Mouse (Mus musculus): ENCODE measurements around the gene Trp53tg5. TPM values are rescaled to one million over a fixed set of nuclear protein-coding genes. Genes with fewer than 3 reads are reported as not detected.

The Trp53tg5 gene
- total and polyA plus RNA-seq, 2 experiments from 2014 or later: not detected

GRCm38 (mm10) chr2:164458535-164458934 lies 15.0 kb downstream of the Trp53tg5 start:
- no peak overlapping the region for H3K27ac ChIP-seq
- H3K27me3 ChIP-seq (ENCODE audit: insufficient read depth, low read length): no peaks in the 10 kb centered on the region
- no peak overlapping the region for H3K9ac ChIP-seq (replicated peaks; ENCODE audit: low read length)
- DNase-seq (ENCODE audit: low spot score) (no peak), ATAC-seq (no peak)
- no peak overlapping the region for H3K4me3 ChIP-seq (ENCODE audit: low read length)
- WGBS: 86% methylated on average over 8 of the region's 8 CpGs
- peaks cover 5% of the 10 kb centered on the region; the same call in 1 of the 2 replicates for H3K4me1 ChIP-seq (ENCODE audit: insufficient read depth, low read length)
- H3K9me3 ChIP-seq (ENCODE audit: low read length): no peaks in the 10 kb centered on the region
- 0 out of 2 replicates have a peak, but pooled peaks cover 6% of the 10 kb centered on the region for H3K36me3 ChIP-seq (ENCODE audit: insufficient read depth, low read length)
- TF ChIP-seq CTCF (IDR thresholded peaks at IDR 0.05; ENCODE audit: low read depth): no peak
- no peak overlapping the region for H3K4me2 ChIP-seq (ENCODE audit: low read depth, low read length)

- H3K4me2 ChIP-seq (ENCODE audit: low read depth, low read length): no peak overlapping the region
- ATAC-seq (no peak), DNase-seq (ENCODE audit: low spot score) (no peak)
- WGBS: 58% methylated on average over 7 of the region's 7 CpGs
- H3K9ac ChIP-seq (replicated peaks; ENCODE audit: low read length): no peak overlapping the region
- peaks cover 5% of the 10 kb centered on the region; the same call in 1 of the 2 replicates for H3K4me1 ChIP-seq (ENCODE audit: insufficient read depth, low read length)
- no peak for TF ChIP-seq CTCF (IDR thresholded peaks at IDR 0.05; ENCODE audit: low read depth)
- no peaks in the 10 kb centered on the region for H3K9me3 ChIP-seq (ENCODE audit: low read length)
- no peak overlapping the region for H3K27ac ChIP-seq
- H3K27me3 ChIP-seq (ENCODE audit: insufficient read depth, low read length): no peaks in the 10 kb centered on the region
- H3K36me3 ChIP-seq (ENCODE audit: insufficient read depth, low read length): 0 out of 2 replicates have a peak, but pooled peaks cover under 1% of the 10 kb centered on the region
- H3K4me3 ChIP-seq (ENCODE audit: low read length): no peak overlapping the region
These were observed 15.6 kb downstream of the Trp53tg5 start for GRCm38 (mm10) chr2:164457942-164458341.

GRCm38 (mm10) chr2:164456864-164457300 lies 16.6 kb downstream of the Trp53tg5 start, which contains the start of gene Sys1:
Gene Sys1, plus strand, starts transcription at chr2:164456964.
- peak within 1 kb of the TSS; percentile 29; the same call in 1 of the 2 replicates for H3K9ac ChIP-seq (replicated peaks; ENCODE audit: low read length)
- ATAC-seq: no peak
- DNase-seq (ENCODE audit: low spot score): no peak
- no peaks in the 10 kb centered on the region for H3K36me3 ChIP-seq (ENCODE audit: insufficient read depth, low read length)
- H3K27ac ChIP-seq: no peak within 1 kb of the TSS
- peak; percentile 46 for TF ChIP-seq CTCF (IDR thresholded peaks at IDR 0.05; ENCODE audit: low read depth)
- H3K9me3 ChIP-seq (ENCODE audit: low read length): no peaks in the 10 kb centered on the region
- peak within 1 kb of the TSS; percentile 41 for H3K4me2 ChIP-seq (ENCODE audit: low read depth, low read length)
- H3K4me3 ChIP-seq (ENCODE audit: low read length): peak within 1 kb of the TSS; percentile 9; the same call in 1 of the 2 replicates
- 4% methylated on average over 7 of the region's 7 CpGs for WGBS
- no peaks in the 10 kb centered on the region for H3K27me3 ChIP-seq (ENCODE audit: insufficient read depth, low read length)
- peaks cover 2% of the 10 kb centered on the region; the same call in 1 of the 2 replicates for H3K4me1 ChIP-seq (ENCODE audit: insufficient read depth, low read length)

GRCm38 (mm10) chr2:164456413-164456812 lies 17.1 kb downstream of the Trp53tg5 start:
- H3K9ac ChIP-seq (replicated peaks; ENCODE audit: low read length): no peak overlapping the region
- no peak for DNase-seq (ENCODE audit: low spot score)
- peak overlapping the region; percentile 41; the same call in 1 of the 2 replicates for H3K4me2 ChIP-seq (ENCODE audit: low read depth, low read length)
- 56% methylated on average over 1 of the region's 1 CpGs for WGBS
- H3K27ac ChIP-seq: no peak overlapping the region
- TF ChIP-seq CTCF (IDR thresholded peaks at IDR 0.05; ENCODE audit: low read depth): no peak
- no peak overlapping the region for H3K4me3 ChIP-seq (ENCODE audit: low read length)
- no peaks in the 10 kb centered on the region for H3K36me3 ChIP-seq (ENCODE audit: insufficient read depth, low read length)
- H3K9me3 ChIP-seq (ENCODE audit: low read length): no peaks in the 10 kb centered on the region
- H3K4me1 ChIP-seq (ENCODE audit: insufficient read depth, low read length): no peaks in the 10 kb centered on the region; the same call in 1 of the 2 replicates
- no peaks in the 10 kb centered on the region for H3K27me3 ChIP-seq (ENCODE audit: insufficient read depth, low read length)
- no peak for ATAC-seq

GRCm38 (mm10) chr2:164455421-164456190 lies 17.9 kb downstream of the Trp53tg5 start:
- WGBS: 74% methylated on average over 6 of the region's 6 CpGs
- H3K4me2 ChIP-seq (ENCODE audit: low read depth, low read length): no peak overlapping the region
- H3K9ac ChIP-seq (replicated peaks; ENCODE audit: low read length): no peak overlapping the region
- ATAC-seq (no peak), DNase-seq (ENCODE audit: low spot score) (no peak)
- H3K27ac ChIP-seq: no peak overlapping the region
- H3K36me3 ChIP-seq (ENCODE audit: insufficient read depth, low read length): no peaks in the 10 kb centered on the region
- no peaks in the 10 kb centered on the region for H3K27me3 ChIP-seq (ENCODE audit: insufficient read depth, low read length)
- H3K4me1 ChIP-seq (ENCODE audit: insufficient read depth, low read length): no peaks in the 10 kb centered on the region; the same call in 1 of the 2 replicates
- H3K4me3 ChIP-seq (ENCODE audit: low read length): no peak overlapping the region
- H3K9me3 ChIP-seq (ENCODE audit: low read length): no peaks in the 10 kb centered on the region
- no peak for TF ChIP-seq CTCF (IDR thresholded peaks at IDR 0.05; ENCODE audit: low read depth)

- no peak overlapping the region for H3K9ac ChIP-seq (replicated peaks; ENCODE audit: low read length)
- no peaks in the 10 kb centered on the region for H3K27me3 ChIP-seq (ENCODE audit: insufficient read depth, low read length)
- DNase-seq (ENCODE audit: low spot score): no peak
- H3K4me2 ChIP-seq (ENCODE audit: low read depth, low read length): no peak overlapping the region
- 65% methylated on average over 10 of the region's 10 CpGs for WGBS
- TF ChIP-seq CTCF (IDR thresholded peaks at IDR 0.05; ENCODE audit: low read depth): no peak
- no peak overlapping the region for H3K27ac ChIP-seq
- H3K9me3 ChIP-seq (ENCODE audit: low read length): no peaks in the 10 kb centered on the region
- H3K4me1 ChIP-seq (ENCODE audit: insufficient read depth, low read length): no peaks in the 10 kb centered on the region; the same call in 1 of the 2 replicates
- no peak overlapping the region for H3K4me3 ChIP-seq (ENCODE audit: low read length)
- ATAC-seq: no peak
- H3K36me3 ChIP-seq (ENCODE audit: insufficient read depth, low read length): no peaks in the 10 kb centered on the region
These were observed 18.7 kb downstream of the Trp53tg5 start for GRCm38 (mm10) chr2:164454846-164455245.

Data from hindbrain, postnatal 0 days (tissue).